ENCODE assay signal across 8 mouse cellular contexts in genomic region chr10:81140005-81140404, GRCm38 (mm10). TPM values are rescaled to one million over a fixed set of nuclear protein-coding genes. Genes with fewer than 3 reads are reported as not detected.
DNase-seq lines count a peak whose midpoint lies in the region; ATAC-seq and TF ChIP-seq lines count a peak whose summit lies in the region.

No protein-coding gene starts in this region.

- H3K9ac ChIP-seq in hindbrain, embryonic 11.5 days (ENCODE audit: low read depth, low read length), result 0 out of 2 replicates have a peak overlapping the region, but pooled peaks have one; percentile 7
- H3K9ac ChIP-seq in midbrain, embryonic 15.5 days, result peak overlapping the region; percentile 30; the same call in 1 of the 2 replicates

- no peaks in the 10 kb centered on the region for H3K9me3 ChIP-seq in hindbrain, embryonic 11.5 days (ENCODE audit: control insufficient read depth, low read length)
- no peaks in the 10 kb centered on the region for H3K9me3 ChIP-seq in midbrain, embryonic 15.5 days

- H3K4me2 ChIP-seq in hindbrain, embryonic 11.5 days (replicated peaks; ENCODE audit: low read depth, low read length), result peak overlapping the region; percentile 14; the same call in 1 of the 2 replicates
- 0 out of 2 replicates have a peak overlapping the region, but pooled peaks have one; percentile 84 for H3K4me2 ChIP-seq in midbrain, embryonic 15.5 days

- no peak for TF ChIP-seq CTCF in left cerebral cortex, adult 2 months (IDR thresholded peaks at IDR 0.05)

- H3K27ac ChIP-seq in left cerebral cortex, adult 2 months, result peak overlapping the region; percentile 29
- no peak overlapping the region for H3K27ac ChIP-seq in hindbrain, embryonic 11.5 days (ENCODE audit: low read depth, low read length)
- no peak overlapping the region for H3K27ac ChIP-seq in midbrain, embryonic 15.5 days

- peaks cover 20% of the 10 kb centered on the region for H3K4me1 ChIP-seq in hindbrain, embryonic 11.5 days (replicated peaks; ENCODE audit: control insufficient read depth, insufficient read depth, low read length)
- H3K4me1 ChIP-seq in midbrain, embryonic 15.5 days, result peaks cover 59% of the 10 kb centered on the region

- H3K27me3 ChIP-seq in hindbrain, embryonic 11.5 days (ENCODE audit: control insufficient read depth, insufficient read depth, low read length), result peaks cover 10% of the 10 kb centered on the region
- H3K27me3 ChIP-seq in midbrain, embryonic 15.5 days (replicated peaks), result peaks cover 5% of the 10 kb centered on the region

- WGBS in hindbrain, embryonic 11.5 days, result 62% methylated on average over 8 of the region's 8 CpGs
- WGBS in midbrain, embryonic 15.5 days, result 71% methylated on average over 8 of the region's 8 CpGs

- peak overlapping the region; percentile 83 for H3K4me3 ChIP-seq in left cerebral cortex, adult 2 months
- no peak overlapping the region; the same call in 1 of the 2 replicates for H3K4me3 ChIP-seq in hindbrain, embryonic 11.5 days (ENCODE audit: low read depth, low read length)
- no peak overlapping the region for H3K4me3 ChIP-seq in midbrain, embryonic 15.5 days

- H3K36me3 ChIP-seq in hindbrain, embryonic 11.5 days (ENCODE audit: control insufficient read depth, insufficient read depth, low read length), result peaks cover 11% of the 10 kb centered on the region
- peaks cover 12% of the 10 kb centered on the region for H3K36me3 ChIP-seq in midbrain, embryonic 15.5 days (replicated peaks)

- ATAC-seq in hindbrain, embryonic 11.5 days (ENCODE audit: low FRiP score), result no peak
- no peak for ATAC-seq in midbrain, embryonic 15.5 days (replicated peaks)

- no peak for DNase-seq in left cerebral cortex, adult 2 months (ENCODE audit: extremely low spot score in 1 of 2, low spot score in 2 of 2)
- no peak for DNase-seq in left cerebral cortex, adult 11 months (ENCODE audit: low spot score)
- peak; percentile 75 to 82 for DNase-seq in cerebellum, postnatal 14 days
- DNase-seq in hindbrain, embryonic 11.5 days (ENCODE audit: low spot score), result no peak
- no peak for DNase-seq in layer of hippocampus, adult 18-20 months (ENCODE audit: low spot score in 2 of 2)
- no peak for DNase-seq in frontal cortex, postnatal 25 days (ENCODE audit: low spot score in 2 of 2)
- DNase-seq in right cerebral cortex, postnatal 36 days (ENCODE audit: low spot score in 2 of 2), result no peak

- intact Hi-C loops in left cerebral cortex, adult 2 months (cut with DNase I), result no loop called here

RNA-seq across cellular contexts. Expression of gene Zbtb7a, which starts 5.0 kb away (rescaled TPM):
- total RNA-seq in left cerebral cortex, adult 2 months (2021), result 100 to 1,000 TPM; 130 to 132 TPM
- 6.6 and 7.9 TPM in 2 replicates for polyA plus RNA-seq in hindbrain, embryonic 11.5 days (2014; fragmentation: Nextera tagmentation; extraction: Ambion mirVana)
- 16.2 and 16.7 TPM in 2 replicates for polyA plus RNA-seq in midbrain, embryonic 15.5 days (2015; fragmentation: Nextera tagmentation; extraction: Ambion mirVana)
- total RNA-seq in layer of hippocampus, adult 18-20 months (2021), result 100 to 1,000 TPM; 122 to 126 TPM

RNA-seq across cellular contexts. Expression of gene Pias4, which starts 27.7 kb away (rescaled TPM):
- total RNA-seq in left cerebral cortex, adult 2 months (2021), result 10 to 100 TPM; 26.7 to 32.0 TPM
- polyA plus RNA-seq in hindbrain, embryonic 11.5 days (2014; fragmentation: Nextera tagmentation; extraction: Ambion mirVana), result 52.7 and 54.1 TPM in 2 replicates
- polyA plus RNA-seq in midbrain, embryonic 15.5 days (2015; fragmentation: Nextera tagmentation; extraction: Ambion mirVana), result 59.2 and 66.3 TPM in 2 replicates
- 10 to 100 TPM; 27.5 to 30.8 TPM for total RNA-seq in layer of hippocampus, adult 18-20 months (2021)

RNA-seq across cellular contexts. Expression of gene Map2k2, which starts 34.3 kb away (rescaled TPM):
- total RNA-seq in left cerebral cortex, adult 2 months (2021), result 100 to 1,000 TPM; 136 to 150 TPM
- polyA plus RNA-seq in hindbrain, embryonic 11.5 days (2014; fragmentation: Nextera tagmentation; extraction: Ambion mirVana), result 201 and 203 TPM in 2 replicates
- 258 and 270 TPM in 2 replicates for polyA plus RNA-seq in midbrain, embryonic 15.5 days (2015; fragmentation: Nextera tagmentation; extraction: Ambion mirVana)
- total RNA-seq in layer of hippocampus, adult 18-20 months (2021), result 100 to 1,000 TPM; 130 to 136 TPM

RNA-seq across cellular contexts. Expression of gene Eef2, which starts 36.4 kb away (rescaled TPM):
- total RNA-seq in left cerebral cortex, adult 2 months (2021), result 100 to 1,000 TPM; 884 to 901 TPM
- 380 and 413 TPM in 2 replicates for polyA plus RNA-seq in hindbrain, embryonic 11.5 days (2014; fragmentation: Nextera tagmentation; extraction: Ambion mirVana)
- polyA plus RNA-seq in midbrain, embryonic 15.5 days (2015; fragmentation: Nextera tagmentation; extraction: Ambion mirVana), result 588 and 606 TPM in 2 replicates
- 100 to 1,000 TPM; 907 to 934 TPM for total RNA-seq in layer of hippocampus, adult 18-20 months (2021)

RNA-seq across cellular contexts. Expression of gene Creb3l3, which starts 41.3 kb away (rescaled TPM):
- under 1 TPM; 0.25 to 0.33 TPM for total RNA-seq in left cerebral cortex, adult 2 months (2021)
- polyA plus RNA-seq in hindbrain, embryonic 11.5 days (2014; fragmentation: Nextera tagmentation; extraction: Ambion mirVana), result 0.23 and 0.49 TPM in 2 replicates
- 0.36 and 0.48 TPM in 2 replicates for polyA plus RNA-seq in midbrain, embryonic 15.5 days (2015; fragmentation: Nextera tagmentation; extraction: Ambion mirVana)
- total RNA-seq in layer of hippocampus, adult 18-20 months (2021), result under 1 TPM; 0.57 to 0.63 TPM

Comparison
In these comparisons a context has a peak if more than half of its experiments do, and no peak if none do; other contexts are left out.
1. DNase-seq: peak in cerebellum, postnatal 14 days (2 of 2); none in left cerebral cortex, adult 2 months (0 of 2), left cerebral cortex, adult 11 months (single experiment), hindbrain, embryonic 11.5 days (single experiment), layer of hippocampus, adult 18-20 months (0 of 2), frontal cortex, postnatal 25 days (0 of 2) and right cerebral cortex, postnatal 36 days (0 of 2).